ENCODE assay signal across 24 mouse cellular contexts in genomic region chr13:59839356-59839755, GRCm38 (mm10). TPM values are rescaled to one million over a fixed set of nuclear protein-coding genes. Genes with fewer than 3 reads are reported as not detected.
DNase-seq lines count a peak whose midpoint lies in the region; TF ChIP-seq lines count a peak whose summit lies in the region.
"Had no signal": no experiment of that assay in that cellular context is flagged by ENCODE, and none has a peak within 500 bp of the region (broad histone marks: within the 10 kb centered on the region; RNA-seq: fewer than 3 reads in every experiment).

No protein-coding gene starts in this region.

- intact Hi-C loops in gastrocnemius, postnatal 14 days (cut with DNase I; ENCODE audit: low total_unique reads) = no loop called here

- peaks cover 51% of the 10 kb centered on the region for H3K4me1 ChIP-seq in E14TG2a.4 (replicated peaks; ENCODE audit: low read depth, low read length)
- H3K4me1 ChIP-seq: forebrain, embryonic 12.5 days; neural tube, embryonic 13.5 days had no signal

- TF ChIP-seq CTCF in E14TG2a.4 (conservative IDR thresholded peaks at IDR 0.05; ENCODE audit: low read length) = no peak

- H3K4me3 ChIP-seq in E14TG2a.4 (replicated peaks; ENCODE audit: low read length) = peak overlapping the region; percentile 82
- H3K4me3 ChIP-seq: forebrain, embryonic 12.5 days; heart, embryonic 15.5 days; neural tube, embryonic 13.5 days had no signal

- peak; percentile 90 for DNase-seq in heart, adult 11 months
- DNase-seq in heart, postnatal 4 days = no peak
- DNase-seq in lung, postnatal 10 days = peak; percentile 15
- DNase-seq in lung, postnatal 36 days = no peak
- DNase-seq in ZHBTc4 (ENCODE audit: low read depth, low spot score) = peak; percentile 33
- DNase-seq in gastrocnemius, postnatal 14 days = no peak
- no peak for DNase-seq in adrenal gland, adult (ENCODE audit: inconsistent age in 2 of 2, low spot score in 1 of 2)
- DNase-seq: adrenal gland, adult 8-10 months; cerebellum, adult 11-12 months; cerebellum, postnatal 25 days; kidney, adult 18-20 months; kidney, postnatal 10 days; left cerebral cortex, postnatal 4 days; lung, adult 18-20 months; lung, postnatal 4 days; retina, postnatal 1 day had no signal

- no peaks in the 10 kb centered on the region for H3K36me3 ChIP-seq in E14TG2a.4 (ENCODE audit: insufficient read depth, low read length)
- H3K36me3 ChIP-seq: forebrain, embryonic 12.5 days; heart, embryonic 15.5 days; neural tube, embryonic 13.5 days had no signal

- no peaks in the 10 kb centered on the region for H3K9me3 ChIP-seq in E14TG2a.4 (ENCODE audit: low read length)
- H3K9me3 ChIP-seq: forebrain, embryonic 12.5 days; heart, embryonic 15.5 days; neural tube, embryonic 13.5 days had no signal

- H3K27me3 ChIP-seq in E14TG2a.4 (ENCODE audit: insufficient read depth, low read length) = no peaks in the 10 kb centered on the region
- H3K27me3 ChIP-seq: forebrain, embryonic 12.5 days; heart, embryonic 15.5 days; neural tube, embryonic 13.5 days had no signal

RNA-seq across cellular contexts. Expression of gene Tut7, which starts 16.4 kb away (rescaled TPM):
- 10 to 100 TPM; 52.2 to 54.1 TPM for total RNA-seq in heart, postnatal 4 days (2021)
- 10 to 100 TPM; 37.3 to 41.5 TPM for total RNA-seq in gastrocnemius, postnatal 14 days (2021)

RNA-seq across cellular contexts. Expression of gene Gm49354, which starts 57.3 kb away (rescaled TPM):
- not detected for total RNA-seq in heart, postnatal 4 days (2021)
- not detected for total RNA-seq in gastrocnemius, postnatal 14 days (2021)
- total RNA-seq: adrenal gland, adult 8-10 months; CH12.LX; granulocyte monocyte progenitor cell, adult 5-6 weeks; layer of hippocampus, adult 8-10 months; left cerebral cortex, adult 18-20 months; left cerebral cortex, postnatal 4 days had no signal

Comparison
In these comparisons a context has a peak if more than half of its experiments do, and no peak if none do; other contexts are left out.
1. DNase-seq: peak in heart, adult 11 months (single experiment), lung, postnatal 10 days (single experiment) and ZHBTc4 (single experiment); none in heart, postnatal 4 days (single experiment), lung, postnatal 36 days (single experiment), gastrocnemius, postnatal 14 days (single experiment) and adrenal gland, adult (0 of 2).